Mouse (Mus musculus) fat pad, adult 2 months (tissue): ENCODE data around the gene Magi2.
"Not testable (repeated sequence)": the region's sequence is repeated elsewhere in the genome, so short reads cannot be mapped to it uniquely, and the experiment has no call there.

Experiments used
- DNase-seq: peaks from one replicate; pipeline ENCODE4 v3.0.0-alpha.2; 2011; ENCODE audit warnings: low read depth, low spot score; ENCODE audit errors: extremely low read depth

Magi2 gene

DNA sequence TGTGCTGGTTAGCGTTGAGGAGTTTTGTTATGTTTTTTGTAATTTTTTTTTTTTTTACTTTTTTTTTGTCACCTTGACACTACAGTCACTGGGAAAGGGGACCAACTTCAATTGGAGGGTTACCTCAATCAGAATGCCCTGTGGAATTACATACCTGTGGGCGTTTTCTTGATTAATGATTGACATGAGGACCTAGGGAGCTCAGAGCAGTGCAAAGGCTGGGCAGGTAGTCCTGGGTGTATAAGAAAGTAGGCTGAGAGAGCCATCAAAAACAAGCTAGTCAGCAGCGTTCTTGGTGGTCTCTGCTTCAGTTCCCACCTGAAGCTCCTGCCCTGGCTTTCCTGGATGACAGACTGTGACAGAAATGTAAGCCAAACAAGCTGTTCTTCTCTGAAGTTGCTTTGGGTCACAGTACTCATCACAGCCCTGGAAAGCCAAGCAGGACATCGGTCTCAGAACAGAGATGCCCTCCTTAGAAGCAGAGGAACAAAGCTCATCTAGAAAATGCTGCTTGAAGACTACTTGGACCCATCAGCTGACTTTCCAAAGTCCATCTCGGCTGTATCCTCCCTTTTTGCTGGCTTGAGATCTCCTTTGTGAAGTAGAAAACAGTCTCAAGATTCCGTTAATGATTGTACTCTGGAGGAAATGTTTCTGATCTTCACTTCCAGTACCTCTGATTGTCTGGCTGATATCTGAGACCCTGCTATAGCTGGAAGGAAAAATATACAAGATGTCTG is 999.8 kb downstream of the Magi2 start:
- no peak for DNase-seq

DNA sequence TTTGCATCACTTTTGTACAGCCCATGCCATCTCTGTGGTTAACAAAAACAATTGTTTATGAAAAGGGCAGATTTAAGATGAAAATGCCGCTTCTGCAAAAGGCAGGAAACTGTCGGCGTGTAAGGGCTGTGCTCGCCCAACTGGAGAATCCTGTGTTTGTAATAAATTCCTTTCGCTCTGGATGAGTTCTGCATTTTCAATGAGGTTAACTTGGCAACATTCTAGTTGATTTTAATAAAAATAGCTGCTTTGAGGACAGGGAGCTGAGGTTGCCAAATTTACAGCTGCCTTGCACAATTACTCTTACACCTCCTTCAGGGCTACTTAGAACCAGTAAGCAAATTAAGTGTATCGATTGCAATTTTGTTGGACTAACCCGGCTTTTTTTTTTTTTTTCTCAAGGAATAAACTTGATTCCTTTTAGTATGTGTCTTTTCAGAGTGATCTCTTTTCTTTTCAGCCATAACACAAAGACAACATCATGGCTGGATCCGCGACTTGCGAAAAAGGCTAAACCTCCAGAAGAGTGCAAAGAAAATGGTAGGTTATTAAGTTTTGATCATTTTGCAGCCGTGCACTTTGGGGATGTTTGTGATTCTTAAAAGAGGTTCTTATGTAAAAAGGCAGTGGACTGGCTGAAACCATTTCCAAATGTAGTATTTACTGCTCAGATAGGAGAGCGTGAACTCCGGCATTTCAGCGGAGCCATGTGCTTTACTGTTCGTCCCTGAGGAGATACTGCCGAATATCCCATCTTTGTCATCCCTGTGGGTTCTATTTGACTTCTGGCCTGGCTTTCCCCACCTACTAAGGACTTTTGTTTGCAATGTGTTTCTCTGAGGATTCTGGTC is 1001.3 kb downstream of the Magi2 start:
- no peak for DNase-seq

DNA sequence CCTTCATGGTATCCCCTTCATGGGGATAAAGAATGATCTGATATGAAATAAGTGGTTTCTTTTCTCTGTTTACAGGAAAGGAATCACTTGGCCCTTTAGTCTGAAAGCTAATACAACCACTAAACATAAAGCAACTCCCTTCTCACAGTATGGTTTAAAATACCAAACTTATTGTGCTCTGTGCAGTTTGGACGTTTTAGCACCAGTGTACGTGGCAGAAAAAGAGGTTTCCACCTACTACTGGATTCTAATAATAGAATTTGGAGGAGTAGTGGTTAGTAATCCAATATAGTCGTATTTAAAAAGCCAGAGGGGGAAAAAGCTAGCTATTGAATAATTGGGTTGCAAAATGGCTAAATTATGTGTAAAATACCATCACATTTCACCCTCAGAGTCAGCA is 1005.1 kb downstream of the Magi2 start:
- DNase-seq: no peak

DNA sequence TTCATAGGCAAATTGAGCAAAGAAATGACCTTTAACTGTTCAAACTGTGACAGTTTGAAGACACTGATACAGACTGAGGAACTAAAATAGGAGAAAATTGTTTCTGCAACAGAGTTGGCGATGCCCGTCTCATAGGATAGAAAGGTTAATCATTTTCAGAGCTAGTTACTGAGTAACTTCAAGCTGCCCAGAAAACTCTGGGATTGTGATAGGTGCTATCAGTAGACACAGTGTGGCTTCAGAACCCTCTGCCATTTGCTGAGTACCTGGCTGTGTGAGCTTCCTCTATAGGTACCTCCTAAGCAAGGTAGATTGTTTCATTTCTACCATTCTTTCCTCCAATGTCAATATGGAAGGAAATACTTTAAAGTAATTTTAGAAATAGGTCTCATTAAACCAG is 1014.7 kb downstream of the Magi2 start:
- DNase-seq: no peak

DNA sequence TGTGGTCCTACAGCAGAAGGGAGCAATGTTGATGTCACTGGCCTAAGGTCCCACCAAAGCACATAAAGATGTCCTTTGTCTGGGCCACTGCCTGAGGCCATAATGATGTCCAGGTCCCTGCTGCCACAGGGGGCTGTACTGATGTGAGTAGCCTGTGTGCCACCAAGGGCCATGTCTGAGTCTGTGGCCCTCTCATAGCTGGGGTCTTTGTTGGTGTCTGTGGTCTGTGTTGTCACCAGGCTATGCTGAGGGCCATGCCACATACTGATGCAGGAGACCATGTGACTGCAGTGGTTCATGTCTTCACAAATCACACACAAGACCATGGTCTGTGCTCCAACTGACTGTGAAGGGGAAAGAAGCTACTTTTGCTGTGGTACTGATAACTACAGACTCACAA is 1015.7 kb downstream of the Magi2 start:
- DNase-seq: no peak

DNA sequence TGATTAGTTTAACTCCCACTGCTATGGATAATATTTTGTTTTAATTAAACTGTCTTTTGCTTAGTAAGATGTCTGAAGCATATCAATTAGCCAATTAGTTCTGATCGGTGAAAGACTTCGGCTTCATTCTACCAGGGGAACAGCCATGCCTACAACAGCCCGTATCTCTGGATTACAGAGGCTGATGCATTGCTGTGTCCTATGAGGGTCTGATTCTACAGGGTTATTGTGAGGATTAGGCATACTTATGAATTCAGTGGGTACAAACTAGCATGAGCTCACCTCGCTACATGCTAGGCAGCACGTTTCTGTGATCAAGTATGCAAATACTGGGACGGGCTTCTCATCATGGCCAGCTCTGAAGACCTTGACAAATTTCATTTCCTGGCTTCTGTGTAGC is 1022.5 kb downstream of the Magi2 start:
- DNase-seq: no peak

DNA sequence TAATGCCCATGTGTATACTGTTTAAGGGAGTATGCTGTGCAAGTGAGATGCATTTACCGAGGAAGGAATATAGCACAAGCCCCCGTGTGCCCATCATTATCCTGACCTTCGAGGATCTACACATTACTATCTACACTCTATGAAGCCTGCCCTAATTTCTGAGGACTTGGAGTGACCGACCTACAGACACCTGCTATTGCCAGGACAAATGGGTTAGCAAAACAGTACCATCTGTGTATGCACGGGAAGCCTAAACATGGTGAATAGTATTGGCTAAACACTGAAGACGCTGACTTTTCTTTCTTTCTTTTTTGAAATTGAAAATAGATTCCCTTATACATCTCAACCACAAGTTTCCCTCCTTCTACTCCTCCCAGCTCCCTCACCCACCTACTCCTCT is 1024.7 kb downstream of the Magi2 start:
- no peak for DNase-seq

DNA sequence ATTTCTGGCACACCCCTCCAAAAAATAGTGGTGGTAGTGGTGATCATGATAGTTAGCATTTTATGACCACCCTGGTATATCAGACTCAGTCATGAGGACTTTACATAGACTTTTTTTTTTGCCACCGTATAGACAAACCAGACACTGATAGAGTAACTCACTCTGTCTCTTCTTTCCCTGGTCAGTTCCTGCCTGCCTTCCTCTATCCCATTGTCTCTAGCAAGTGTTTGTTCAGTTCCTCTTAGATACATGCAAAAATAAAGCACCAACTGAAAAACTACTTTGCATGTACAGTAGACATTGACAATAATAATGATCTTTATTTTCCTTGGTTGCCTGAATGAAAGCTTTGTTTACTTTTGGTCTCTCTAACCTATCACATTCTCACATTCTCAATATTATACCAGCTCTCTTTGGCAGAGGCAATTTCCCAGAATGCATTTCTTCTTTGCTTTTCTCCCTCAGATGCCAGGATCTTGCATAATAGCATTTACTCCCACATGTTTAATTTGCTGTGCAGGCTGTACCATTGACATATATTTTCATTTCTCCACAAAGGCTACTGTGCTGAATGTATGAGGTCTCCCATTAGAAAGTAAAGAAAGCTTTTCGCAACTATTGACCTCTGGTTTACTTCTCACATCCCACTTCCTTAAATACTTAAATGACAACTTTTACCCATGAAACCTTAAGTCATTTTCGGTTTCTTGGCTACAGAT is 1029.5 kb downstream of the Magi2 start:
- no peak for DNase-seq

DNA sequence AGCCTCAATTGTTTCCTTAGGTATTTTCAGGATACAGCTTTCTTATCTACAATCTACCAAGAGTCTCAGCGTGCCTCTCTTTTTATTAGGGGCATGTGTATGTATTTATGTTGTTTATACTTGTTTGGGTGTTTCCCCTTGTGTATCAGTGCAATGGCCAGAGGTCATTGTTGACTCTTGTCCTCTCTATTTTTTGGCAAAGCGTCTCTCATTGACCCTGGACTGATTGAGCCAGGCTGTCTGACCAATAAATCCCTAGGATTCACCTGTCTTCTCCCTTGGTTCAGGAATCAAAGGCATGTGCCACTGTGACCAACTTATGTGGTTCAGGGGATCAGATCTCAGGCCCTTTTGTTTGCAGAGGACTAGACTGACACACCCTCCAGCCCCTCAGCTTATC is 1030.1 kb downstream of the Magi2 start:
- no peak for DNase-seq

DNA sequence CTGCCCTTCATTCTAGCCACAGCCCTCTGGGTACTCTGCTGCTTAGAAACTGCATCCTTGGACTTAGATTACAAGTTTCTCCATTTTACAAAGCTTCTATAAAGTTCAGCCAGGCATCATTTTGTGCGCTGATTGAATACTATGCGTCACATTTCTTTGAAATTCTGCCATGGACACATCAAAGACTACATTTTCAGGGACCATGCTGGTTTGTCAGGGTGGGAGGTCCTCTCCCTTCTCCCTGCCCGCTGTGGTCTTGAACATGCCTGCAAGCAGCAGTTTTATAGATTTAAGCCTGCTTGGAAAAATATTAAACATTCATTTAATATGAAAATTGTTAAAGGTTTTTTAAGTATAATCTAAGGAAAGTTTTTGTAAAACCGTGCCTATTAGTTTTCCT is 1030.6 kb downstream of the Magi2 start:
- no peak for DNase-seq

DNA sequence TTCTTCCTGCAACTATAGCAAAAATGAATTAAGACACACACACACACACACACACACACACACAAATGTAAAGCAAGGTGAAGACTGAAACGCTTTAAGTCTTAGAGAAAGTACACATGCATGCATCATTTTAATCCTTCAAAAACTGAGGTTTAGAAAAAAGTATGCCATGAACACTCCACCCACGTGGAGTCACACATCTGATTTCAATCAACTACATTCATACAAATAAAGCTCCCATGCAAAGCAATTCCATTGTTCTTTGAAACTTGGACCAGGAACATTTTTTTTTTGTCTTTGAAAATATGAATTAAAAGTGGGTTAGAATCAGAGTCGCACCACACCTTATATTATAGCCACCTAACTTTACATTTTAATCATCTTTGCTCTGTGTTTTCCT is 1032.9 kb downstream of the Magi2 start:
- no peak for DNase-seq

DNA sequence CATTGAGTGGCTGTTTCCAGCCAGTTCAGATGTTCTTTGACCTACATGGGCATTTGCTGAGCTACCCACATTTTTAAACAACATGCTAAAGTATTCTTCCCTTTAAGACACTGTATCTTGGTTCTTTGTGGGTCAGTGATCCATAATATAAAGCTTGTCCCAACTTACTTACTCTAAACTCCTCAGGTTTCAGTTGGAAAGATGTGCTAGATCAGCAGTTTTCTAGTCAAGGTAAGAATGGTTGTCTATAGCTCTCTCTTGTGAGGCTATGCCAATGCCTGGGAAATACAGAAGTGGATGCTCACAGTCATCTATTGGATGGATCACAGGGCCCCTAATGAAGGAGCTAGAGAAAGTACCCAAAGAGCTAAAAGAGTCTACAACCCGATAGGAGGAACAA is 1045.8 kb downstream of the Magi2 start:
- DNase-seq: not testable (repeated sequence)

DNA sequence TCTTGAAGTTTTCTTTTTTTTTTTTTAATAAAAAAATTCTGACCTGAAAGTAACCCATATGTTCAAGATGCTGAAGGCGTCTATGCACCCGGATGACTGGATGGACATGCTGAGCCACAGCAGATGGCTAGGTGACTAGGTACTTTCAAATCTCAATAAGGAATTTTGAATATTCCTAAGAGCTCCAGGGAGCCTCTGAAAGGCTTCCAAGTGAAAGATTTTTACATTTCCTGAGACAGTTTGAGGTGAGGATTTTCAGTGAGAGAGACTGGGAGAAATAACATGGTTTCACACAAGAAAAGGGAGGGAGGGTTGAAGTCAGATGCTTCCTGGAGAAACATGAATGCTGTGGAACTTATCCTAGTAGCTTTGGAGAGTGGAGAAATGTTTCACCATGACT is 1048.8 kb downstream of the Magi2 start:
- DNase-seq: no peak

DNA sequence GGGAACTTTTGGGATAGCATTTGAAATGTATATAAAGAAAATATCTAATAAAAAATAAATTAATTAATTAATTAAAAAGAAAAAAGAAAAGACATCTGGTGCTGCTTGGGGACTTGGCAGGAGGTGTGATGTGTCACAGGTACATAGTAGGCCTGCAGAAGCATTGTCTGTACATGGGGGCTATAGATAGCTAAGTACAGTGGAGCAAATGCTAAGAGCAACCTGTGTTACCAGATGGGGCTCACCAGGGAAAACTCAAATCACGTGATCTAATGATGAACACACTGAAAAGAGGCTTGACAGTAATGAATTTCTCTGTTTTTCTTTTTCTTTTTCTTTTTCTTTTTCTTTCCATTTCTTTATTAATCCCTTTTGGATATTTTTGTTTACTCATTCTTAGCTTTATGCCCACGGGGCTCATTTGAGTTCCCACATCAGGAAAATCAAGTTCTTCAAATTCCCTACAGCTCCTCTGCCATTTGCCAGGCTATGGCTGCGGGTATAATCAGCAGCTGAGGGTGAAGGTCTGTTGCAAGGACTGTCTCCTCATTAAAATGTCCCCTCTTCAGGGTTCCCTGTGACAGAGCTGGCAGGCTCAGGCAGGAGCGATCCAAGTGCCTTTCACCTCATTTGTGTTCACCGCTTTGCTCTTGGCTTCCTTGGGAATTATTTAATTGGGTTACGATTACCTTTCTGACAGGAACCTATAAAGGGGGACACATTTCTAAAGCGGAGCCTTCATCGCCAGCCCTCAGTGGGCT is 1058.4 kb downstream of the Magi2 start:
- no peak for DNase-seq

DNA sequence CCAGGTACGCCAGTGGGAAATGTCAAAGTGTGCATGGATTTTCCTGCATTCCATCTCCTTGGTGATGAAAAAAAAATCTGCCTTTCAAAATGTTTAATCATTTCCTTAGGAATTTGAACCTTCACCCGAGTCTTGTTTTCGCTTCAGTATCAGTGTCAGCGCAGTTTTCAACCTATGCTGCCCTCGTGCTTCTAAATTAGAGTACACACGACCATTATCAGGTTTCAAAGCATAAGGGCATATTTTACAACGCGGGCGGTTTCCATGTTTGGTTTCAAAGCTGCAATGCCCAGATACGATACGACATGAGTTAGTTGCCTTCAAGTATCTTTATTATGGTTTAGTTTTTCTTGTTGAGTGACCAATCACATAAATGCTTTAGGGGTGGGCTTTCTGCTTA is 1067.7 kb downstream of the Magi2 start:
- DNase-seq: no peak

DNA sequence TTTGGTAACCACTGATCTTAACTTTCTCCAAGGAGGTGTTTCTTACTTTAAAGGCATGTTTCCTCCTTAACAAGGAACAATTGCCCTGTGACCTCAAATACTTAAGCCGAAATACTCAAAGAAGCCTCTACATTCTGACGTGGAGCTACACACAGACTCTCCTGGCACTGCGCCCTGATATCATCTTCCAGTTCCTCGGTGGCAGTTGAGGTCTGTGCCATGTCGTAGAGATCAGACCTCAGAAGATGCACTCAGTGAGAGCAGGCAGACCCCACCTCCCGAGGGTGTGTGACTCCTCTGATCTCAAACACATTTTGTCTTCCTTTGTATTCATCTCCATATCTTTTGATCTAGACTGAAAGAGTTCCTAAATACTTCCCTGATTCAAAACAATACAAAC is 1073.0 kb downstream of the Magi2 start:
- DNase-seq: no peak

DNA sequence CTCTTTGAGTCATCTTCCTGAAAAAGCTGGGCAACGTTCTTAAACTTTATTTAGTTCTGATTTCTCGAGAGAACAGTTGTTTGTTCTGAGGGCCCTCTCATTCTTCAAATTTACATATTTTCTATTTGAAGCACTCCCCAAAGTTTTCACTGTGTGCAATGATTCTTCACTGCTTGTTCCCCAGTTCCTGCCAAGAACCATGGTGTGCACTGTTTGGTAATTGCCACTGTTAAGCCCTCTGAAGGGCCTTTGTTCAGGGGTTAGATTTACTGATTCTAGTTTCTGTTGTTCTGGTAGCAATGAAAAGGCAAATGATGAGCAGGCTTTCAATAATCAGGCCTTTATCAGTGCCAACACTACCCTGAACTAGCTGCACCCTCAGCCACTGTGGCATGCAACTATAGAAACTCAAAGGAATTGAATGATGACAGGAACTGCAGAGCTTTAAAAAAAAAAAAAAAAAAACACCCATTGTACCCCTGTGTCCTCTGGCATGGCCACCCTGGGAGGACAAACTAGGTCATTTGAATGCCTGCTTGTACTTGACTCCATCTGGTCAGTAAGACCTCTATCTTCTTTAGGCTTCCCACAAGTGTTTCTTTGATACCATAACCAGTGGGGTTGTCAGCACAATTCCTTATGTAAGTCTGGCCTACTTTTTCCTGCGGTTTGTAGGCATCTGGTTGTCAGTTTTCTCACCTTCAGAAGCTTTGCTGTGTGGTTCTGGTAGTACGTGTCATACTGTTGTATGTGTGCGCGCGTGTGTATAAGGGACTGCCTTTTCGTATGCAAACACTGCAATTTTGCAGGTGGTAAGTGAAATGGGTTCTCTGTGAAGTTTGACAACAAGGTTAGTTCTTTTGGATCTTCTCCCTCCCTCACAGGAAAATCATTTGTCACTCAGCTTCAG is 1076.5 kb downstream of the Magi2 start:
- DNase-seq: no peak

DNA sequence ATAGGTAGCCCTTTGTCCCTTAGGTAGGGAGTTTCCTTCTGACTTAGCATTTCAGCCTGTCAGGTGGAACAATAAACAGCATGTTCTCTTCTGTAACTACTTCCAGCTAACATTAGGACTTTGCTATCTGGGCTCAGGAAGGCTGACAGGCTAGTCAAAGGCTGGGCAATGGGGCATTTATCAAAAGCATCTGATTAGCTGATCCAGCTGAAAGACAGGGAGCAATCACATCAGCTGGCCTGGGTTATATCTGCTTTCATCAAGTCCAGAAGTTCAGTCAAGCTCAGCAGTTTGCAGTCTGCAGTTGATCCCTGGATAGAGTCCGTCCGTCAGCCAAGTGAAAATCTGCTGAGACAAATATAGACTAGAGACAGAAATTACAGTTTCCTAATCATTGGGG is 1094.1 kb downstream of the Magi2 start:
- no peak for DNase-seq

DNA sequence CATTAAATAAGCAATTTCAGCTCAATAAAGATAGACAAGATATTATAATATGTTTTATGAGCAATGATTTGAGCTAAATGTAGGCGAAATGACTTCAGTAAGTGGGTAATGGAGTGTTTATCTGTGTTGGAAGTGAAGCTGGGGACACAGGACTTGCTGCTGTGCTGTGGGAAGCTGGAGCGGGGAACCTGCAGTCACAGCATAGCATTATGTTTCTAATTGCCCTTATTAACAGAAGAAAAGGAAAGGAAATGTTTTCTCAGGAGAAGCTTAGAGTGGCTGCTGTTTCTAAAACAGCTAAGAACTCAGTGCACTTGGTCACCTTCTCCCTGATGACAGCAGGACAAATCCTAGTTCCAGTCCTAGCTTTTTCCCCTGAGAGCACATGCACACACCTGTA is 1098.5 kb downstream of the Magi2 start:
- no peak for DNase-seq

DNA sequence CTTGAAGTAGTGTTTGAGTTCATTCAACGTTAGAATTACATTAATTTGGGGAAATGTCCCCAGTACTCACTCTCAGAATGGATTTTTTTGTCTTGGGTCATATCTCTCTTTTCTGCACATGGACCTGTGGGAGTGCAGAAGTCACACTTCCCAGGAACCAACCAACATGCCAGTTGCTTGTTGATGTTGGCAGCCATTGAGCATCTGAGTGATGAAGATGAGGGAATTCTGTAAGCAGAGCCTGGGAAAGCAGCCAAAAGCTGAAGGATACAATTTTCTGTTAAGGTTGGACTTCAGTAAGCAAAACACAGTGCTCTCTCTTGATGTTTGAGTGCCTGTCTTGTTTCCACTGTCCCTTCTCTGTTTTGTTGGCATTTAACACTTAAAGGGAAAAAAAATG is 1102.1 kb downstream of the Magi2 start:
- no peak for DNase-seq
